Mouse (Mus musculus) urinary bladder, adult 2 months (tissue): ENCODE measurements around the gene Sardh. TPM values are rescaled to one million over a fixed set of nuclear protein-coding genes. Genes with fewer than 3 reads are reported as not detected.

Source experiments
- DNase-seq: peaks from one replicate; pipeline ENCODE4 v3.0.0; 2022; ENCODE audit warnings: low spot score
- polyA plus RNA-seq: library from polyadenylated mRNA; depleted of rRNA; stranded (reverse); fragments of >200 nt; gene quantifications from 2 replicates; pipeline ENCODE4 v1.2.3, GENCODE M21; 2012; rRNA removed

Gene Sardh
- 8.1 and 10.6 TPM in 2 replicates for polyA plus RNA-seq

- DNase-seq = no peak
Measured at GRCm38 (mm10) chr2:27248211-27248610, at the start of gene Sardh. Gene Sardh, minus strand, starts transcription at chr2:27248337.

DNA sequence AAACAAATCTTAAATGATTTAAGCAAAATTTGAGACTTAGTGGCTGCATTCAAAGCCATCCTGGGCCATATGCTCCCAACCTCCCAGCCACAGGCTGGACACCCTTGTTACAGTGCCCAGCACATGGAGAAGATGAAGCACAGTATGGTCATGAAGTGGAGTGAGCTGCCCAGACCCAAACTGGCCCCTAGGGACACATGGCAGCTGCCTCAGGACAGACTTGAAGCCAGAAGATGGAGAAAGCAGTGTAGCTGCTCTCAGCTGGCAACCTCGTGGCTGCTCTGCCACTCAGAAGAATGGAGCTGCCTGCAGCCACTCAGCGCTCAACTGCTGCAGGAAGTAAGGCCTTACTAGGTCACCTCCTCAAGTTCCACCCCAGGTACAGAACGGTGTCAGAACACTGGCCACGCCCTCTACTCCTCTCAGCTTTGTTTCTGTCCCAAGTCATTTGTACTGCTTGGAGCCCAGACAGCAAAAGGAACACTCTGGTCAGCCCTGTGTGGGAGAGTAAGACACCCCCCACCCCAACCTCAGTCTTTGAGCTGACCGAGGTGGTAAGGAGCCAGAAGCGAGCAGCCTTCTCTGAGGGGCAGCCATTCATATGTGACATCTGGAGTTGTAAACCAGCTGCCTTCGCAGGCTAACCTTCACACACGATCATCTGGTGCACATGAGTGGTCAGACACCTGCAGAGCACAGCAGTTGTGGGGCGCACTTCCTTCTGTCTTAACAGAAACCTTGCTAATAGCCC, 48.7 kb upstream of the Sardh start:
- no peak for DNase-seq

GRCm38 (mm10) chr2:27294777-27295176, 46.6 kb upstream of the Sardh start:
- DNase-seq = no peak

GRCm38 (mm10) chr2:27289019-27289418, 40.9 kb upstream of the Sardh start:
- DNase-seq = peak; percentile 43

DNA sequence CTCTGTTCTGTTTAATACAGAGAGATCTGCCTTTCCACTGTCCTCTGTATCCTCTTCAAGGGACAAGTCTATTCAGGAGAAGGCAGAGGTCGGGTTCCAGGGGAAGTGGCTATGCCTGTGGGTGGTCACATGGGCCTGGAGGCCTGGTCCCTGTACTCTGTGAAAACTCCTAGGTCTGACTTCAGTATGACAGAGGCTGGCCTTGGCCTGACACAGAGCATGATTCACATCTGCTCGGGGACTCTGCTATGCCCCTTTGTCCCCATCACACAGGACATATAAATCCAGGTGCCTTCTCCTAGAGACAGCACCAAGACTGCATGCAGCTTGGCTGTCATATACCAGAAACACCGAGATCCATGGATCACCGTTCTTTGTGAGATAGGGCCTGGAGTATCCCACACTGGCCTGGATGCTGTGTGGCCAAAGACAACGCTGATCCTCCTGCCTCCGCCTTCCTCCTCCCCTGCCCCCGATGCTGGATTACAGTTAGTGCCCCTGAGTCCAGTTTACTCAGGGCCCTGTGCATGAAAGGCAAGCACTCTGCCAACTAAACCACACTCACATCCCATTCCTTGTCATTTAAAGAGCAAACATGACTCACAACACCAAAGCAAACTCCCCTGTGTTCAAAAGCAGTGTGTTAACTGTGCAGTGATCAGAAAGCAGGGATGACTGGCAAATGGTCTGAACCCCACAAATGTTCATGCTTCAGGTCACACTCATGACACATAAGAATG, 39.0 kb upstream of the Sardh start:
- DNase-seq = no peak

GRCm38 (mm10) chr2:27284441-27284840, 36.3 kb upstream of the Sardh start:
- no peak for DNase-seq

GRCm38 (mm10) chr2:27281771-27282170, 33.6 kb upstream of the Sardh start:
- DNase-seq = no peak

DNA sequence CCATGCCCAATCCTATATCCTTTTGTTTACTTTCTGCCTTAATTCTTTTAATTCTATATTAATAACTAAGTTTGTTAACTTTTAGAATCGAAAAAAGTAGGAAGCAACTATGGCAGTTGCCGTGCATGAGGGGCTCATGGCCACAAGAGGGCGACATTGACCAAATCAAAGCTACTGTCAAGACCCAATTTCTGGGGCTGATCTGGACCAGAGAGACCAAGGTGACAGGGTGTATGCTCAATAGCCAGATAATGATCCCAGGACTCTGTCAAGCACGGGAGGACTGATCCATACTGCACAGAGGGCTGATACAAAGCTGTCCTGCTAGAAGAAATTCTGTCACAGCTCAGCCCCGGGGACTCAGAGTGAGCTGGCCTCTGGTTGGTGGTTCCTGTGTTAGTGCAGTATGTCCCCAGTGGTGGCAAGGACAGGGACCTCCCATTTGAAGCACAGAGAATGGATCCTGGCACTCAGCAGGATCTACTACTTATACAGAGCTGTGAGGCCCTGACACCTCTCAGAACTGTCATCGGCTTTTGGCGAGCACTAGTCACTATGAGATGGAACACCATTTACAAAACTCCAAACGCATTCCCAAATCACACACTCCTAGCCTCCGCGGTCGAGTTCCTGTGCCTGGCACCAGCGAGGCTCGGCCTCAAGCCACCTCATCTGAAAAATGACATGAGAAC, 32.9 kb upstream of the Sardh start:
- DNase-seq = no peak

GRCm38 (mm10) chr2:27278859-27279258, 30.7 kb upstream of the Sardh start:
- no peak for DNase-seq

GRCm38 (mm10) chr2:27268325-27268724, 20.2 kb upstream of the Sardh start:
- no peak for DNase-seq

DNA sequence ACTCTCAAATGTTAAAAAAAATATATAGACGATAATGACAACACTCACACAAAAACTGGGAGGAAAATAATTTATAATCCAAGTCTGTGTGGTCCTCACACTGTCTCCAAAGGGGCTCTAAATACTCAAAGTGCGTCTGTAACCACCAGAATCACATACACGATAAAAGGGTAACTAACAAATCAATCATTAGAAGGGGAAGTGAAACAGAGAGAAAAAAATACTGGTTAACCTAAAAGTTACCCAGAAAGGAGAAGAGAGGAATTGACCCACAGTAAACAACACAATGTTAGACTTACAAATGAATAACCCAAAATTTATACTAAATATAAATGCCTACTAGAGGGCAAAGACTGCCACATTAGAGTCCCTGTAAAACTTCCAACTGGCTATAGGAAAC, 17.7 kb upstream of the Sardh start:
- DNase-seq = no peak

DNA sequence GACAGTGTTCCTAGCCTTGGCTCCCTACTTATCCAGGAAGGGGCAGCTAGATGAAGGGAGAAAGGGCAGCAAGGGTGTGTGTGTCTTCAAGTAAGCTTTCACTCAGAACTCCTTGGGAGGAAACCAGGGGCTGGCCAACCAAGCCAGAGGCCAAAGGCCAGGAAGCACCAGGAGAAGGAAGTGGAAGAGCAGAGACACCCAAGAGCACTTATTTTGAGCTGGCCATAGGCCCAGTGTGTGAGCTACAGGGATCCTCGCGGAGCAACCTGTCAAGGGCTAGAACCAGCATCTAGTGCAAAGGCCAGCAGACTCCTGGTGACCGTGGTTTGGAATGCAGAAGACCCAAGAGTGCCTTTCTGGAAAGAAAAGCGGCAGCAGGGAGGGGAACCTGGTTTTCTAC, 14.8 kb upstream of the Sardh start:
- DNase-seq = no peak

DNA sequence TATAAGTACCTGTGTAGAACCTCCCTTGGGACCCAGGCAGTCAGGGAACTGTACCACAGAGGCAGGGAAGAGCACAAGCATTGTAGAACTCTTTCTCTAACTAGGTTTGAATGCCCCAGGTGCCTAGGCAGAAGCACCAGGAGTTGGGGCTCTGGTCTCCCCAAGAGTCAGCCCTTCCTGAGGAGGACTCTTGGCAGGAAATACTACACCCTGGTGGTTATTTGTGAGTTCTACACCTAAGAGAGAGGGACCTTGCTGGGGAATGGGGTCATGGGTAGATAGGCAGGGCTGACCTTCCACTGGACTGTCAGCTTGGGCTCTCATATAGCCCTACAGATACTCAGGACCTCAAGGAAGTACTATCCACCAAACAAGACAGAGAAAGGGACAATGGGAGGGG, 3.3 kb upstream of the Sardh start:
- DNase-seq = no peak

- DNase-seq = no peak
Measured at GRCm38 (mm10) chr2:27247487-27247863, 662 bp downstream of the Sardh start.

DNA sequence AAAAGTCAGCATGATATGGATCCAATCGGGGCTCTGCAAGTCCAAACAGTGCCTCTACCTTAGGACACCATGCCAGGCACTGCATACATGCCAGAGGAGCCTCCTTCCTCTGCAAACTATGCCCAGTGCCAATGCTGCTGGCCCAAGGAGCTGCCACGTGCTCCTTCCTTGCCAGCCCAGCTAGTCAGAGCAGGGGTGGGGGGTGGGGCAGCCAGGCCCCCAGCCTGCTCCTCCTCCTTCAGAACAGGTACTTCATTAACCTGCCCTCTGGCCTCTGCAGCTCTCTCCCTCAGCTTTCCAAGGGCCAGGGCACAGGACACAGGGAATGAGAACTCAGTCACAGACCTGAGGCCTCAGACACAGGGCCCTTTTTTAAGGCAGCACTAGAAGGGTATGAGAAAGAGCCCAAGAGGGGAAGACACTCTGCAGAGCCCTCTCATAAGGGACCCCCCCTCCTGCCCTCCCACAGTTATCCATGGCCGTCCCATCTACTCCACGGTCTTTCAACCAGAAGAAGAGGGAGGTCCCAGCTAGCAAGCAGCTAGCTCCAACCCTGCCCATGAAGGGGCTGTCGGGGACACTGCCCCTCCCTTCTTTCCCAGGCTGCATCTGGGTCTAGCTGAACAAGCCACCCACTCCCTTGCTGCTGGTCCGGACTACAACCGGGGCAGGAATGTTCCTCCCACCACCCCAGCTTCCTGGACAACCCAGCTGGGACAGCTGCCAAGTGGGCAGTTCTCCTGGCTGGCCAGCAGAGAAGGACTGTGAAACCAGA, 1.2 kb downstream of the Sardh start:
- peak; percentile 47 for DNase-seq

GRCm38 (mm10) chr2:27245947-27246346, 2.2 kb downstream of the Sardh start:
- no peak for DNase-seq

- peak; percentile 58 for DNase-seq
Measured at GRCm38 (mm10) chr2:27237342-27237741, 10.8 kb downstream of the Sardh start.

DNA sequence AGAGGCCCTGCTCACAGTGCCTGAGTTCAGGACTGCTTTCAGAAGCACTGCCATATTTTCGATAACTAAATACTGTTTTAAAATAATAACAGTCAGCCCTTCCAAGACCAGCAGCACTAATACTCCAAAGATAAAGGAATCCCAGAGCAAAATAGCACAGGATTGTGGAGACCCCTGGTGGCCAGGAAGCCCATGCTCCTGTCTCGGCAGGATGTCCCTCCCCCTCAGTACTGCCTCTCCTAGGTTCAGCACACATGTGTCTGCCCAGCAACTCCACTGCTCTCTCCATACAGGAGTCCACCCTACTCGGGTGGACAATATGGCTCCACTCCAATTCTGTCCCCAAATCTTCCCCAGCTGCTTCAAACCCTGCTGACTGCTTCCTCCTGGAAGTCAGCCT, 12.4 kb downstream of the Sardh start:
- DNase-seq = no peak

GRCm38 (mm10) chr2:27232376-27232775, 15.8 kb downstream of the Sardh start:
- no peak for DNase-seq

GRCm38 (mm10) chr2:27229481-27230105, 18.5 kb downstream of the Sardh start:
- DNase-seq = no peak

- no peak for DNase-seq
Measured at GRCm38 (mm10) chr2:27228809-27229480, 19.2 kb downstream of the Sardh start.
